In the genomic region with DNA sequence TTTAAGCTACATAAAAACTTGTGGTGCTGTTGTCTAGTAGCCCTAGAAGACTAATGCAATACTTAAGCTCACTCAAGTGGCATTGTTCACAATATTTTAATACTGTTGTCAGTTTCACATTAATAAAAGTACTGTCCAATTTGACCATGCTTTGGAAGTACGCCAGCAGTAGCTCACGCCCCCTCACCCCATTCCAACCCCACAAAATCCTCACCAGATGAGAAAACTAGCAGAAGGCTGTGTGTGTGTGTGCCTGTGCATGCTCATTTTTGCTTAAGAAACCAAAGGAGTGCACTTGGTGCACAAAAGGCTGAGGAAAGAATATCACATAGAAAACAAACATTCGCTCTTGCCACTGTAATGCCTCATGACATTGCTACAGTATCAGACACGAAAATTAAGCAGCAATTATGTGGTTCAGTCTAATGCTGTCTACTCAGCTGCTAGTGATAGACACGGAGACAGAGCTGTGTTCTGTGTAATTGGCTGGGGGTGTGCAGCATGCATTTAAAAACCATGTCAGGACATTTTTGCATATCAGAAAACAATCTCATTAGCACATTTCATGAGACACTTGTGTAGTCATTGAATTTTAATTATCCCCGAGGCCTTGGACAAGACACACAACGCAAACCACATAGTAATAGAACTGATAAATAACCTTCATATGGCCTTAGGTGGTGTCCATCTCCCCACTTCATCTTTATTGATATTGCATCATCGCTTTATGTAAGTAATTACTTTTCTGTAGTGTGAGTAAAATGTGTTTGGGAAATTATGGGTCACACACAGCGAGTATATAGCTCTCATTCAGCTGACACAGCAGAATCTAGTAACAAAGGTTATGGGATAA, we compare ENCODE assay signal across 18 mouse cellular contexts.
DNase-seq lines count a peak whose midpoint lies in the region; ATAC-seq and TF ChIP-seq lines count a peak whose summit lies in the region.
"Had no signal": no experiment of that assay in that cellular context is flagged by ENCODE, and none has a peak within 500 bp of the region (broad histone marks: within the 10 kb centered on the region; RNA-seq: fewer than 3 reads in every experiment).

No protein-coding gene starts in this region.

- ATAC-seq in forebrain, embryonic 12.5 days (ENCODE audit: low FRiP score): peak; percentile 77
- no peak for ATAC-seq in forebrain, embryonic 11.5 days (replicated peaks; ENCODE audit: low FRiP score)
- ATAC-seq in midbrain, embryonic 13.5 days: peak; percentile 81
- ATAC-seq in forebrain, postnatal 0 days: peak; percentile 93
- ATAC-seq: CD4-positive, CD25-positive, alpha-beta regulatory T cell, adult 4 months had no signal

- DNase-seq in forebrain, embryonic 11.5 days (ENCODE audit: low spot score): no peak
- no peak for DNase-seq in midbrain, embryonic 10.5 days (ENCODE audit: low spot score)
- peak; percentile 57 for DNase-seq in adipocyte (ENCODE audit: low spot score)
- peak; percentile 20 for DNase-seq in forebrain, postnatal 0 days
- DNase-seq in c-Kit-positive CD71-positive TER-119-positive erythroid progenitor cells, embryonic 14.5 days (ENCODE audit: low spot score): no peak
- no peak for DNase-seq in left cerebral cortex, adult 18-20 months (ENCODE audit: low spot score in 2 of 2)
- DNase-seq: cerebellum, postnatal 10 days; gastrocnemius, postnatal 25 days; kidney, adult 11 months; left cerebral cortex, postnatal 4 days; liver; lung, postnatal 4 days had no signal

- no peak overlapping the region for H3K4me3 ChIP-seq in forebrain, embryonic 12.5 days (replicated peaks)
- no peak overlapping the region for H3K4me3 ChIP-seq in forebrain, embryonic 11.5 days (ENCODE audit: low read depth, low read length)
- no peak overlapping the region for H3K4me3 ChIP-seq in midbrain, embryonic 13.5 days (replicated peaks)
- no peak overlapping the region for H3K4me3 ChIP-seq in midbrain, embryonic 10.5 days
- no peak overlapping the region for H3K4me3 ChIP-seq in forebrain, postnatal 0 days (ENCODE audit: low read depth, low read length)
- H3K4me3 ChIP-seq: embryonic facial prominence, embryonic 12.5 days; erythroblast, embryonic 14.5 days had no signal

- no peak overlapping the region for H3K27ac ChIP-seq in forebrain, embryonic 12.5 days
- no peak overlapping the region for H3K27ac ChIP-seq in forebrain, embryonic 11.5 days (ENCODE audit: low read depth, low read length)
- no peak overlapping the region for H3K27ac ChIP-seq in midbrain, embryonic 13.5 days
- no peak overlapping the region for H3K27ac ChIP-seq in midbrain, embryonic 10.5 days (replicated peaks)
- no peak overlapping the region for H3K27ac ChIP-seq in forebrain, postnatal 0 days (ENCODE audit: low read depth, low read length)
- H3K27ac ChIP-seq: embryonic facial prominence, embryonic 12.5 days; kidney, postnatal 0 days had no signal

- no peaks in the 10 kb centered on the region for H3K4me1 ChIP-seq in forebrain, embryonic 12.5 days
- no peaks in the 10 kb centered on the region for H3K4me1 ChIP-seq in forebrain, embryonic 11.5 days (replicated peaks; ENCODE audit: control insufficient read depth, insufficient read depth, low read length)
- 0 out of 2 replicates have a peak, but pooled peaks cover 3% of the 10 kb centered on the region for H3K4me1 ChIP-seq in midbrain, embryonic 13.5 days (replicated peaks)
- no peaks in the 10 kb centered on the region for H3K4me1 ChIP-seq in midbrain, embryonic 10.5 days
- H3K4me1 ChIP-seq in forebrain, postnatal 0 days (ENCODE audit: insufficient read depth): no peaks in the 10 kb centered on the region
- H3K4me1 ChIP-seq: embryonic facial prominence, embryonic 12.5 days had no signal

- no peaks in the 10 kb centered on the region for H3K27me3 ChIP-seq in forebrain, embryonic 12.5 days
- H3K27me3 ChIP-seq in forebrain, embryonic 11.5 days (ENCODE audit: control insufficient read depth, insufficient read depth, low read length): no peaks in the 10 kb centered on the region
- no peaks in the 10 kb centered on the region for H3K27me3 ChIP-seq in midbrain, embryonic 13.5 days
- no peaks in the 10 kb centered on the region for H3K27me3 ChIP-seq in midbrain, embryonic 10.5 days (ENCODE audit: low read depth, poor library complexity, severe bottlenecking)
- no peaks in the 10 kb centered on the region; the same call in 1 of the 2 replicates for H3K27me3 ChIP-seq in forebrain, postnatal 0 days (ENCODE audit: insufficient read depth, low read length)
- H3K27me3 ChIP-seq: embryonic facial prominence, embryonic 12.5 days had no signal

- no peaks in the 10 kb centered on the region for H3K9me3 ChIP-seq in forebrain, embryonic 12.5 days
- H3K9me3 ChIP-seq in forebrain, embryonic 11.5 days (ENCODE audit: control insufficient read depth, low read length): no peaks in the 10 kb centered on the region
- H3K9me3 ChIP-seq in midbrain, embryonic 13.5 days: no peaks in the 10 kb centered on the region
- 0 out of 2 replicates have a peak, but pooled peaks cover 2% of the 10 kb centered on the region for H3K9me3 ChIP-seq in midbrain, embryonic 10.5 days (replicated peaks)
- no peaks in the 10 kb centered on the region for H3K9me3 ChIP-seq in forebrain, postnatal 0 days (ENCODE audit: low read length)
- H3K9me3 ChIP-seq: embryonic facial prominence, embryonic 12.5 days had no signal

- no peak overlapping the region for H3K4me2 ChIP-seq in forebrain, embryonic 12.5 days
- H3K4me2 ChIP-seq in forebrain, embryonic 11.5 days (ENCODE audit: low read depth, low read length, severe bottlenecking): no peak overlapping the region
- H3K4me2 ChIP-seq in midbrain, embryonic 13.5 days (replicated peaks): no peak overlapping the region
- no peak overlapping the region for H3K4me2 ChIP-seq in forebrain, postnatal 0 days (ENCODE audit: low read depth)
- H3K4me2 ChIP-seq: embryonic facial prominence, embryonic 12.5 days had no signal

- WGBS in forebrain, embryonic 12.5 days: 74% methylated on average over 9 of the region's 9 CpGs
- 87% methylated on average over 9 of the region's 9 CpGs for WGBS in forebrain, embryonic 11.5 days
- WGBS in midbrain, embryonic 13.5 days: 69% methylated on average over 9 of the region's 9 CpGs
- 91% methylated on average over 9 of the region's 9 CpGs for WGBS in midbrain, embryonic 10.5 days
- 46% methylated on average over 9 of the region's 9 CpGs for WGBS in forebrain, postnatal 0 days

- H3K9ac ChIP-seq in forebrain, embryonic 12.5 days: no peak overlapping the region
- no peak overlapping the region for H3K9ac ChIP-seq in forebrain, embryonic 11.5 days (ENCODE audit: low read length)
- no peak overlapping the region for H3K9ac ChIP-seq in midbrain, embryonic 13.5 days (replicated peaks)
- no peak overlapping the region for H3K9ac ChIP-seq in forebrain, postnatal 0 days
- H3K9ac ChIP-seq: embryonic facial prominence, embryonic 12.5 days had no signal

- TF ChIP-seq CTCF in forebrain, postnatal 0 days (IDR thresholded peaks at IDR 0.05; ENCODE audit: low read depth): no peak

- no peaks in the 10 kb centered on the region for H3K36me3 ChIP-seq in forebrain, embryonic 12.5 days (replicated peaks)
- no peaks in the 10 kb centered on the region for H3K36me3 ChIP-seq in forebrain, embryonic 11.5 days (ENCODE audit: control insufficient read depth, insufficient read depth, low read length)
- H3K36me3 ChIP-seq in midbrain, embryonic 13.5 days: no peaks in the 10 kb centered on the region
- H3K36me3 ChIP-seq in midbrain, embryonic 10.5 days: no peaks in the 10 kb centered on the region
- no peaks in the 10 kb centered on the region for H3K36me3 ChIP-seq in forebrain, postnatal 0 days (ENCODE audit: insufficient read depth)
- H3K36me3 ChIP-seq: embryonic facial prominence, embryonic 12.5 days had no signal

Comparison
In these comparisons a context has a peak if more than half of its experiments do, and no peak if none do; other contexts are left out.
1. DNase-seq: peak in adipocyte (single experiment) and forebrain, postnatal 0 days (single experiment); none in forebrain, embryonic 11.5 days (single experiment), midbrain, embryonic 10.5 days (single experiment), c-Kit-positive CD71-positive TER-119-positive erythroid progenitor cells, embryonic 14.5 days (single experiment) and left cerebral cortex, adult 18-20 months (0 of 2).